Mouse (Mus musculus) inflammation-experienced regulatory T-cells, adult 6 months (primary cell): ENCODE results near the gene Ces1a. TPM values are rescaled to one million over a fixed set of nuclear protein-coding genes. Genes with fewer than 3 reads are reported as not detected.

ENCODE experiments used
- ATAC-seq: one replicate; pipeline ENCODE4 v1.8.0; 2017
- polyA plus RNA-seq, 3 experiments: library from polyadenylated mRNA; unstranded; fragments of 100-300 nt; shearing (Covaris generic); gene quantifications; one replicate each; pipeline ENCODE4 v1.2.1; 2017

Gene Ces1a
- not detected for polyA plus RNA-seq

DNA sequence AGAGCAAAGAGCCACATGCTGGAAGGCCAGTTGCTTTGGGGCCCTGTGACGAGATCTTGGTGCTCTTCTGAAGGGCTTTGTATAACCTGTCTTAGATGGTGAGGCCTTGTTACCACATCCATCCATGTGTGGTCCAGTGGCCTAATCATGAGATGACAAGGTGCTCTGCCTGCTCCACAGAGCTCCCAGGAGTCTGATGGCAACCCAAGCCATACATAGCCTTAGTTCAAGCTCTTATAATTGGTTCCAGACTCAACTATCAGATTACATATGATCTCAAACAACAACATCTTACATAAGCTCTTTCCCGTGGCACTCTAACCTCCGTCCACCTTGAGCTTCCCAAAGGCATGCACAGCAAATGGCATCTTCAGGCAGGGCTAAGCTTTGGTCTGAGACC lies at the start of gene Ces1a:
TSS of gene Ces1a (minus strand) at position 101 of the 400 bp plus-strand sequence.
- ATAC-seq: no peak

DNA sequence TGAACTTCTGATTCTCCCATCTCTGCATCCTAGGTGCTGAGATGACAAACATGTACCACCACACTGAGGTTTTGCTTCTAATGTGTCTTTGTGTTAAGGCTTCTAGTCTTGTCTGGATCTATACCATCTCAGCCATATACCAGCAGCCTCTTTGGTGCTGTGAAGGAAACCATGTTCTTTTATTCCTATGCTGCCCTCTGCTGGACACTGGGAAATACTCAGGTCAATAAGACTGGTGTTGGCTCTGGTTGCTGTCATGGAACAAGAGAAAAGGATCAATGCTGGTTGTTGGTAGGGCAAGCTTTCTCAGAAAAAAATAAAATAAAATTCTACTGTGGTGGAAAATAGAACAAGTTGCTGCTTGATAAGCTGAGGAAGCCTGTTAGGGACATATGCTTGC lies 47.4 kb upstream of the Ces1a start:
- ATAC-seq: no peak

DNA sequence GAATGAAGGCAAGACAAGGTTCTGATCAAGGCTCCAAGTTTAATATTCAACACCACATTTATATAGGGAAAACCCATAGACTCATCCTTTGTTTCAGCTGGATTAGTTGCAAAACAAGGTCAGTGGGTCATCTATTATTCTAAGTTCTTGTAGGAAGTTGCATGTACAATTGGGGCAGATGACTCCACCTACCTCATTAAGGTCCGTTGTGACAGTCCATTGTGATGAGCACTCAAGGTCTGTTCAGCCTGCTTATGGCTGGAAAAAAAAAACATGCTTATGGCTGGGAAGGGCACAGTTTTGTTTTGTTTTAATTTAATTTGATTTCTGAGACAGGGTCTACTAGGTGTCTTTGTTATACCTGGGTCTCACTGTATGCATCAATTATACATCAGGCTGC lies 43.3 kb upstream of the Ces1a start:
- no peak for ATAC-seq

DNA sequence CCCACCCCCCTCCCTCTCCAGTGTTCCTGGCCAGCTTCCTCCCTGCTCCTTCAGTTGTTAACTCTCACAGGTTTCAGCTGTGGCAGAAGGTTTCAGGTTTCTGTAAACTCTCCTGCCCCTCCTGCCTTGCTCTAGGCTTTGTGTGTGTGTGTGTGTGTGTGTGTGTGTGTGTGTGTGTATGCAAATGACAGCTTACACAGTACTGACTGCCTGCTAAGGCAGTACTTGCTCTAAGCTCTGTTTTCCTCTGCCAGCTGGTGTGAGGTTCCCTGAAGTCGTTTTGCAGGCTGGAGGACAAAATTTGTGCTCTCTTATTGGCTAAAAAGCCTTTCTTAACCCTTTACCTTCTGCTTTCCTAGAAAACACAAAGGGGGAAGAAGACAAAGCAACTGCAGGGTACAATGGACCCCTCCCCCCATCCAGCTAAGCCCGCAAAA lies 40.7 kb upstream of the Ces1a start:
- ATAC-seq: no peak

DNA sequence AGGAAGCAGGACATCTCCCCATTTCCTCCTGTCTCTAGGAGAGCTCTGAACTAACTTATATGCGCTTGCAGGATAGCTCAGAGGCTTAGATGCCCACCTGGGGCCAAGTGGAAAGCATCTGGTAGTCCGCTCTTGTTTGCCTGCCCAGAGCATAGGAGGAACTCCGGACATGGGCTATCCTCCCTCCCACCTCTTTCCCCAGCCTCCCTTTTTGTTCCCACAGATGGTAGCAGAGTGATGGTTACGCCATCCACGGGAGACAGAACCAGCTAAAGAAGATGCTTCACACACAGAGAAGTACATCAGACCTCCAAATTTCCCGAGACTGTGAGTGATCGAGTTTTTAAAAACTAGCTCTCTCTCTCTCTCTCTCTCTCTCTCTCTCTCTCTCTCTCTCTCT lies 40.2 kb upstream of the Ces1a start:
- ATAC-seq: no peak

DNA sequence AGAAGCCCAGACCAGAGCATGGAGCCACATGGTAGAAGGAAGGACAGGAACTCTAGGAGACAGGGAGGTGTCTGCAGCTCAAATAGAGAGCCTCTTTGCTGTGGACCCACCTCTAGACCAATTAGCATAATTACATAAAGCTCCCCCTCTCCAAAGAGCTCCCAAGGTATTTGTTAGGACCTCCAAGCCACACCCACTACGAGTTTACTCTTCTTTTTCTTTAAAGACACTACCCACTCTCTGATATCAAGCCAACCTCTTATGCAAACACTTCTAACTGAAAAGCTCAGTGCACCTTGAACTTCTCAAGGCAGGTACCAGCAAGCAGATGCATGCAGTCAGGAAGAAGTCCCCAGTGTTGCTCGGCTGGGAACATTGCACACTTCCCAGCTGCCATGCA lies 31.9 kb upstream of the Ces1a start, which contains the start of gene Ces1b:
TSS of gene Ces1b (minus strand) at position 131 of the 400 bp plus-strand sequence.
- ATAC-seq: no peak

DNA sequence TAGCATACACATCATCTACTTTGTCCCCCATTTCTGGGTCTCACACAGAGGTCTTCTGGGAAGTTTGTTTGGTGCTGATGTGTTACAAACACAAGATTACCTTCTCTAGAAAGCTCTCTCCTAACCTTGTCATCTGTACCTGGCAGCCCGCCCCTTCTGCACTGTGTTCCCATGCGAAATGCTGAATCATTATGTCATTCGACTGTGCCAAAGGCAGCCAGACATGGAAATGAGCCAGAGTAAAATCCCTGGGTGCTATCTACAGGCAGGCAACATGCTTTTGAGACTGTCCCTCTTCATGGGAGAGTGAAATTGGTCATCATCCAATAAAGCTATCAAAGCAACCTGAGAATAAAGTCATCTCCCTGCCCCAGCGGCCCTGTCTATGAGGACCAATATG lies 27.3 kb upstream of the Ces1a start:
- no peak for ATAC-seq

DNA sequence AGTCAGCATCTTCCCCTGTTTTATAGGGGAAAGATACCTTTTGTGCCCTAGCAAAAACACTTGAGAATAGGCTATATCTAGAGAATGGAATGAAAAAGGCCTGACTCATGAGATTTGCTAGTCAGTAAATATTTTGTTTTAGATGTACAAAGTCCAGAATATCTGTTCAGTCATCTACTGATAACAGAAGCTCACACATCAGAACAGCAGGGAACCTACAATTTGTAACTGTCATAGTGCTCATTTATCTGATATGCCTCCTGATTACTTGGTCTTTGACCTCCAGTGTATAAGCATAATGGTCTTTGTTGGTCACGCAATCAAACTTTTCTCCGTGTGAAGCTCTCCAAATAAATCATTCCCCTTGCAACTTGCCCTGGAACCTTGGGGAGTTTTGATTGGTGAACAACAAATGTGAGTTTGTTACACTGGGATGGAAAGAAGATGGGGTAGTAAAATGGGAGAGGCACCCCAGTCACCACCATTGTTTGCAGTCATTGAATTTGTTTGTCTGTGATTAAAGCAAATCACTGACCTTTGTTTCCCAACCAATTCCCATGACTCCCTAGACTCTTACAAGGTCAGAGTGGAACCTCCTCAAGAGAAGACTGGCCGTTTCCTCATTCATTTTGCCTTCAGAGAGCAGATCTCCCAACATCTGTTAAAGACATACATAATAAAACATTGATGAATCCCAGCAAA lies 15.6 kb upstream of the Ces1a start:
- ATAC-seq: no peak

DNA sequence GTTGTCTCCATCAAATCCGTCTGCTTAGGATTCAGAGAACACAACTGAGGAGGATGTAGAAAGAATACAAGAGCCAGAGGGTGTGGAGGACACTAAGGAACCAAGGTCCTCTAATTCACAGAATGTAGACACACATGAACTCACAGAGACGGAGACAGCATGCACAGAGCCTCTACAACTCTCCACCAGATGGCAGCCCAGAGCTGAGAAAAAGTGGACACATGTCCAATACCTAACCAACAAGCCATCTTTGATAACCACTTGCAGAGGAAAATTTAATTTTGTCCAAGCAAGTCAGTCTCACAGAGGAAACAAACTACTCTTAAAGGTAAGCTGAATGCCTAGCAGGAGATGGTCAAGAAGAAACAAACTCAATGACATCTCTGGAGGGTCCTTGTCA lies 11.2 kb upstream of the Ces1a start:
- no peak for ATAC-seq

DNA sequence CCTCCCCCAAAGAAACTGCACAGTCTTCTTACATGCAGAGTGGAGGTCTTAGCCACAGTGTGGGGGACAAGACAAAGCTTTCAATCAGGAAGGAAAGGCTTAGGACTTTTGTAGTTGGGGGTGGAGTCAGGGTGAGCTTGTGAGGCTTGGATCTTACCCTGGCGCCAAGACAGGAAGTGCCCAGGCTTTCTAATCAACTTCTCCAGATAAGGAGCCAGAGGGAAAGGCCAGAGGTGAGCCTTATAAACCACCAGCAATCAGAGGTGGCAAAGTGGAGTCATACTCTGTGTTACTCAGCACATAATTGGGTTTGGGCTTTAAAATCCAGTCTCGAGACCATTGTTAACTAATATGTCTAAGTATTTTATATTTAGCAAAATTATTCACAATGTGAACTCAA lies 7.2 kb upstream of the Ces1a start:
- ATAC-seq: no peak

DNA sequence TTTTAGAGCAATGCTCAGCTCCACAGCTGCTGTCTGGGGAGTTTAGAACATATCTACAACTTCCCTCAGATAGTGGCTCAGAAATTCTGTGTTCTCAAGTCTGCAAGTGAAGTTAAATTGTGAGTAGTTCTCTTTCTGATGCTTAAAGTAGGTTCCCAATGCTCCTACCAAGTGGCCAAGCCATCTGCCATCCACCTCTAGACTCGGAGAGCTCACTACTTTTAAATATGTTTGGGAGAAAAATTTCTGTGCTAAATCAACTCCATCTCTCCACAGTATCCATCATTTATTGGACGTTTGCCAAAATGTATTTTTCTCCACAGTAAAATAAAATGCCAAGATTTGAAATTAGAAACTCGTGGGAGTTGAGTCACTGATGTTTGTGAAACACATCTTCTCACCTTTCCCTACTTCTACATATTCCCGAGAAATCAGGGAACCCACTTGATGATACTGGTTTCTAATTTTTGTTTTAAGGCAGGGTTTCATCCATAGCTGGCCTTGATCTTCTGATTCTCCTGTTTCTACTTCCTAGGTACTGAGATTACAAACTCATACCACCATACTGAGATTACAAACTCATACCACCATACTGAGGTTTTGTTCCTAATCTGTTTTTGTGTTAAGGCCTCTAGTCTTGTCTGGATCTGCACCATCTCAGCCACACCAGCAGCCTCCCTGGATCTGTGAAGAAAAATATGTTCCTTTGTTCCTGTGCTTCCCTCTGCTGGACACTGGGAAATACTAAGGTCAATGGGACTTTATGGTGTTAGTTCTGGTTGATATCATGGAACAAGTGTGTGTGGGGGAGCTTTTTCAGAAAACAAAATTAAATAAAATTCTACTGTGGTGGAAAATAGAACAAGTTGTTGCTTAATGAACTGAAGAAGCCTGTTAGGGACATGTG lies 771 bp upstream of the Ces1a start:
- no peak for ATAC-seq

DNA sequence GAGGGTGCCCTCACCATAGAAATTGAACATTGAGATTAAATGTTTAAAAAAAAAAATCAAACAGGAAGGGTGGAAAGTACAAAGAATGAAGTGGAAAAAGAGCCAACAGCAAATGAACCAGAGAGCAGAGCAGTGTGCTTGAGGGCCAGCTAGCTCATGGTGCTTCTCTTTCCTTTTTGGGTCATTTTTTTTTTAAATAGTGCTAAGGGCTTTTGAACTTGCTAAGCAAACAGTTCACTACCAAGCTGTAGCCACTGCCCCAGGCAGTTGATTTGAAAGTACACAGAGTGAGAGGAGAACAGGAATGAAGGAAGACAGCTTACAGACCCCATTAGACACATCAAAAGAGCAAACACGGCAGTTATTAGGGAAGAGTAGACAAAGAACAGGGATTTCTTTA lies 4.9 kb downstream of the Ces1a start:
- no peak for ATAC-seq

DNA sequence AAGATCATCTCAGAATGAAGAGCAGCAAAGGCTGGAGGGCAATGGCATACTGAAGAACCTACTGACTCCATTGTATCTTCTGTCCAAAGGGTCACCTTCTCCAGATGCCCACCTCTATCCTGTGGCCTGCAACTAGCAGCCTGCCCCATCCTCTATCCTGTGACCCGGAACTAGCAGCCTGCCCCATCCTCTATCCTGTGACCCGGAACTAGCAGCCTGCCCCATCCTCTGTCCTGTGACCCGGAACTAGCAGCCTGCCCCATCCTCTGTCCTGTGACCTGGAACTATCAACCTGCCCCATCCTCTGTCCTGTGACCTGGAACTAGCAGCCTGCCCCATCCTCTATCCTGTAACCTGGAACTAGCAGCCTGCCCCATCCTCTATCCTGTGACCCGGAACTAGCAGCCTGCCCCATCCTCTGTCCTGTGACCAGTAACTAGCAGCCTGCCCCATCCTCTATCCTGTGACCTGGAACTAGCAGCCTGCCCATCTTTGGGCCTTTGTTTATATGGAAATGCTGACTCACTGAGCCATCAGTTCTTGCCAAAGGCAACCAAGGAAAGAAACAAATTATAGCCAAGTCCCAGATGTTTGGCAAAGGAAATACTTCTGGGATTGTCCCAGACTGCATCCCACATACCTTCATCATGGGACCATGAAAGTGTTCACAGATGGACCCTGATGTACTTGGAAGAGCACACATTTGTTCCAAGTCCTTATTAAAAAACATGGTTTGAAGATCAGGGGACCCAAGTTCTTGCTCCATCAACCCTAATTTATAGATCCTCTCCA lies 7.0 kb downstream of the Ces1a start:
- ATAC-seq: no peak

DNA sequence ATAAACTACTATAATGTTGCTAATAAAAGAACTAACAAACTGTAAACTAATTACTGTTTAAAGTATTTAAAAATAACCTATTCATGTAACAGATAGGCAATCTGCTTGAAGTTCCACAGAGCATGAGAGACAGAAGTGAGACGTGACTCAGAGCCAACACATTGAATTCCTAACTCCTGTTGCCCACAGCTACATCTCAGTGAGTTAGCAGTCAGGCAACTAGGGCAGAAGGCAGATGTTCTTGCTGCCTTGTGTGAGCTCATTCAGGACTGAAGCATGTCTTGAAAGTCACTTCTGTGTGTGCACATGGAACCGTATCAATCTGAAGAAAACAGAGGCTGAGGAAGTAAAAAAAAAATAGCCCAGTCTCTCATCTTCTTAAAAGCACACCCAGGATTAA lies 7.7 kb downstream of the Ces1a start:
- ATAC-seq: no peak

DNA sequence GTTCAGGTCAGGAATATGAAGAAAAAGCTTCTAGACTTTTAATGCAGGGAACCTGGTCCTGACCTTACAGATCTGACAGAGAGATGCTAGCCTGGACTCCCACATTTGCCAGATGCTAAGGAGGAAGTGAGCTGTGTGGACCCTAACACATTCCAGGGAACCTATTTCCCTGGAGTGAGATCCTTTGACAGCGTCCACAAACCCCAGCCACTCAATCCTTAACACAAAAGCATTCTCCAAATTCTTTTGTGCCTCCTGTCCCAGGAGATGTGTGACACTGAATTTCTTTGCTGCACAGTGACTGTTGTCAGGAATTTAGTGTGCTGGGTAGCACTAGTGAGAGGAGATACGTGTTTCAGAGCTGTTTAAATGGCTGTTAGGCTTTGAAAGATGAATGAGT lies 9.2 kb downstream of the Ces1a start:
- ATAC-seq: no peak

DNA sequence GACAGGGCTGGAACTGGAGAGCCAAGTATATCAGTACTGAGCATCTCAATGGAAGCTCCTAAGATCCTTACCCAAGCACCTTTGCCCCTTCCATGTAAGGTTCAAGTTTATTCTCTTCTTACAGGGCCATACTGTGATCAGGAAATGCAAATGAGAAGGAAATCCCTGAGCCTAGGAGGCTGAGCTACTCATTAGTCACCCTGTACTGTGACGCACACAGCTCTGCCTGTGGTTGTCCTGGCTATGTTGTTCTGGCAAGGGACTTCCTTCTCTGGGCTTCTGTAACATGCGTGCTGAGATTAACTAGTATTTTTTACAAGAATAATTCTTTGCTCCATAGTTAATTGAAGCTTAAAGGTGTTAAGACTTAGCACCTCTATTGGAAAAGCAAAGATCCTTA lies 17.3 kb downstream of the Ces1a start:
- ATAC-seq: no peak

DNA sequence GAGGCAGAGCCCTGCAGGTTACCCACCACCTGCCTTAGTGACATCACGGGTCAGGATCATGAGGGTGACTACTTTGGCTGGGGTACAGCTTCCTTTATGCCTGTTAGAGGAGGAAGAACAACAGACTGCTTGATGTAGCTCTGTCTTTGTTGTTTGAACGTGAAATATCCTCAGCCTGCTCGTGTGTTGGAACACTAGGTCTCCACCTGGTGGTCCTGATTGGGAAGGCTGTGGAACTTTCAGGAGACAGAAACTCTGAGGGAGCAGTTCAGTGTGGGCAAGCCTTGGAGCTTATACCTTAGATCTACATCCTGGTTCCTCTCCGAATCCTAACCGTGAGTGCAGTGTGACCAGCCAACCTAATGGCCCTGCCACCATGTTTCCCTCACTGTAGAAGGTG lies 26.3 kb downstream of the Ces1a start:
- no peak for ATAC-seq

DNA sequence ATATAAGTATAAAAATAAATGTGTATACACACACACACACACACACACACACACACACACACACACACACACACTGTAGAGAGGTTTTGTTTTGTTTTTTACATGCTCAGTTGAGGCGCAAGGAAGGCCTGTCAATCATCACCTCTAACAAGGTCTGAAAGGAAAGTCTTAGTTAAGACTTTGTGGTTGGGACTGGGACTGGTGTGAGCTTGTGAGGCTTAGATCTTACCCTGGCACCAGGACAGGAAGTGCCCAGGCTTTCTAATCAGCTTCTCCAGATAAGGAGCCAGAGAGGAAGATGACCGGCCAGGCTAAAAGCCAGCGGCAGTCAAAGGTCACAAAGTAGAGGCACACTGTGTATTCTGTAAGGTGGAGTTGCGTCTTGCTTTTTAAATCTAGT lies 33.7 kb downstream of the Ces1a start:
- ATAC-seq: no peak

DNA sequence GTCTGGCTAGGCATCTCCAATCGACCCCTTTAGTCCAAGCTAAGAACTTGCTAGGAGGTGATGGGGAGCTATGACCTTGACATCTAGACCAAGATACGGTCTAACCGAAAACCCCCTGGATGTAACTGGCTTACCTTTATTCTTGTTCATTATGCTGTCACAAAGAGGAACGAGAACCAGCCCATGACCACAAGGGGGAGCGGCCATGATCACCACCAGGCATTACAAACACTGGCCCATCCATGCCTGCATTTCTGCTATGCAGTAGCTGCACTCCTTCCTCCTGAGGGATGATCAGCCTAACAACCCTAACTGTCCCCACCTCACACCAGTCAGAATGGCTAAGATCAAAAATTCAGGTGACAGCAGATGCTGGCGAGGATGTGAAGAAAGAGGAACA lies 35.8 kb downstream of the Ces1a start:
- ATAC-seq: no peak

DNA sequence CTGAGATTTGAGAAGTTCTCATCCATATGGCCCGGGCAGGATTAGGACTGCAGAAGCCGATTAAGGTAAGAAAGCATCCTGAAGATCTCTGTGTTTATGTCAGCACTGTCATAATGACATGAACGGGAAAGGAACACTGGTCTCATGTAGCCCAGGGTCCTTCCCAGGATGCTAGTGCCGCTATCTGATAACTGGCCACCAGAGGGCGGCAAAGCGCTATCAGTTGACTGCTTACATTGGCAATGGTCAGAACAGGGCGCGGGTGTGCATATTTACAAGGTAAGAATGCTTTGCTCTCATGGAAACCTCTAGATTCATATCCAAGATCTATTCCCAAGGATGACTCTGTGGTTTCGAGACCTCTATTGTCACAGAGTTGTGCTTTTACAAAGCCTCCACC lies 36.6 kb downstream of the Ces1a start:
- no peak for ATAC-seq

DNA sequence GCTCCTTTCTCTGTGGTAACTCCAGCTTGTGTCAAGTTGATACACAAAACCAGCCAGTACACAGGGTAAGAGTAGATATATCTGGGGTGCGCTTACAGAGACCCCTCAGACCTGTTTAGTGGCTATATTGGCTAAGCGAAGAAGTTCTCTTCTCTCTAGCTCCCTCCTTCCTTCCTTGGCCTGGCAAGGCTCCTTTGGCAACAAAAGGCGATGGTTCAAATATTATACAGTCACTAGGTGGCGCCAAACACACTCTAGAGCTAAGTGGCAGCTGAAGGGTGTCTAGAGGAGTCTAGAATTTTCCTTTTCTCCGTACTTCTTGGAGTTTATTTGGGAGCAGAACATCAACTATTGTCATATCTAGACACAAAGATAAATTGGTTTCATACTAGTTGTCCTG lies 37.7 kb downstream of the Ces1a start:
- ATAC-seq: no peak

DNA sequence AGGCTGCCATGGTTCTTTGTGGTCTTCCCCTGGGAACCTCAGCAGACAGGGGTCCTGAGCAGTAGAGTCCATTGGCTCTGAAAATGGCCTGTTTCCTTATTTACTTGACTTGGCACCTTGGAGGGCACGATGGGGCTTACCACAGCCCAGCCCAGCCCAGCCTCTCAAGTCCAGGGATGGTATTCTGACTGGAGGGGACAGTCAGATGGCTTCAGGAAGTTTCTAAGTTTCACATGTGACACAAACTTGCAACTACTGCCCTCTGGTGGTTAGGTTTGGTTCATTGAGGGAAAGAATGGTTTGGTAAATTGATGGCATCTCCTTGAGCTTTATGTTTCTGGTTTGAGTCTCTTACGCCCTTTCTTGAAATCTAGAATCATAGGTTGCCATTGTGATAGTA lies 49.4 kb downstream of the Ces1a start:
- no peak for ATAC-seq

DNA sequence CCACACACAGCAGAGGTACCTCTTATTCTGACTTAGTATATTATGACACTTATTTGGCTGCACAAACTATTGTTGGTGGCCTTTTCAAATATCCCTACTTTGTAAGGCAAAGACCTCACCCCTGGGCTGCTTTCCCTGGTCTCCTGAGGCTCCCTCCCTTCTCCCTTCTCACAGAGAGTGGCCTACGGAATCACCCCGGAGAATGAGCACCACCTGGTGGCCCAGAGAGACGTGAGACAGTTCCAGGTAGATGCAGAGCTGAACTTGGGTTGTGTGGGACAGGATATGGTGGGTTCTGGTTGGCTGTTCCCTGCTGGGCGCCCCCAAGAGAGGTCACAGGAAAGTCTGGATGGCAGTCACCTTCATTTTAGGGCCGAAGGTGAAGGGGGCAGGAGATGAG lies 51.2 kb downstream of the Ces1a start:
- ATAC-seq: no peak
